Mouse (Mus musculus): ENCODE data around the gene Tyw1.

DNA sequence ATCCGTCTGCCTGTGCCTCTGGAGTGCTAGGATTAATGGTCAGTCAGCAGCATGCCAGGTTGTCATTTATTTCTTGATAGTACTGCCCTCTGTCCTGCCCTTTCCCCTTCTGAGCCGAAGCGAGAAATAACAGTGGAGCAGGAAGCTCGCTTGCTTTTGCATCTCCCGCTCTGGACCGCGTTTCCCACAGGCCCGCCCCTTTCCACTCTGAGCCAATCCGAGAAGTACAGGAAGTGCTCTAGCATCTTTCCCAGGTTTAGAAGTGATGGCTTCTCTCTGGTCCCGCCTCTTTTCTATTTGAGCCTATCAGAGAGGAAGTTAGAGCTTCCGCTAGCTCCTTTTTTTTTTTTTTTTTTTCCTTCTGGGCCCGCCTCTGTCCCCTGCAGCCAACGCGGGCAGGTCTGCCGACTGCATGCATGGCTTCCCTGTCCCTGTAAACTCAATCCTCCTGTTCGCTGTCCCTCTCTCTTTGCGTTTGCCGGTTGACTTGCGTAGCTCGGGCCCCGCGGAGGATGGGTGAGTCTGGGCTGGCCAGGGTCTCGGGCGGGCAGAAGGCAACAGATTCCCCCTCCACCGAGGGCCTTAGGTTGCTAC is 1.4 kb downstream of the Tyw1 start:
- TF ChIP-seq CTCF (conservative IDR thresholded peaks at IDR 0.05; ENCODE audit: insufficient read depth, insufficient read length, low read depth, low read length) (no peak), POLR2A (IDR thresholded peaks at IDR 0.05; ENCODE audit: low read depth, low read length) (no peak)
